Mouse (Mus musculus) kidney, adult 2 months (tissue): ENCODE data around the gene Hp1bp3. TPM values are rescaled to one million over a fixed set of nuclear protein-coding genes. Genes with fewer than 3 reads are reported as not detected.

ENCODE experiments used
- DNase-seq: peaks from one replicate; pipeline ENCODE4 v3.0.0; 2021
- H3K27ac ChIP-seq: fragments of 200-500 bp; 2 replicates; pipeline ENCODE4 v1.5.1; 2012; ENCODE audit warnings: low read depth, low read length, control low read depth, inconsistent platforms; ENCODE audit not compliant: insufficient read depth
- H3K27me3 ChIP-seq: fragments of 200-500 bp; replicated peaks from 2 replicates; pipeline ENCODE4 v1.6.1; 2012; ENCODE audit warnings: mild to moderate bottlenecking, moderate library complexity, low read length, inconsistent platforms; ENCODE audit not compliant: control insufficient read depth, insufficient read depth
- H3K36me3 ChIP-seq: fragments of 200-500 bp; 2 replicates; pipeline ENCODE4 v1.6.1; 2012; ENCODE audit warnings: mild to moderate bottlenecking, moderate library complexity, low read length, inconsistent platforms; ENCODE audit not compliant: control insufficient read depth, insufficient read depth
- H3K4me1 ChIP-seq: fragments of 200-500 bp; 2 replicates; pipeline ENCODE4 v1.6.1; 2011; ENCODE audit warnings: low read length; ENCODE audit not compliant: control insufficient read depth, insufficient read depth
- H3K4me3 ChIP-seq: fragments of 200-500 bp; 2 replicates; pipeline ENCODE4 v1.5.1; 2011; ENCODE audit warnings: mild to moderate bottlenecking, low read depth, low read length, control low read depth; ENCODE audit not compliant: insufficient read depth
- CTCF ChIP-seq: fragments of 200-500 bp; conservative IDR thresholded peaks from 2 replicates; pipeline ENCODE4 v1.5.1; 2011; ENCODE audit warnings: low read depth, mild to moderate bottlenecking, control low read depth, low read length, moderate library complexity, mixed read lengths; ENCODE audit not compliant: insufficient read depth, insufficient read length
- POLR2A ChIP-seq: fragments of 200-500 bp; IDR thresholded peaks from one replicate; pipeline ENCODE4 v1.6.1; 2011; ENCODE audit warnings: low read depth, low read length, control low read depth
- WGBS: fragments of 180-500 bp; shearing (Covaris S2); methylation state at CpG from one replicate; pipeline ENCODE4 v1.1.7; 2018; 5-methylcytosine and 5-hydroxymethylcytosine counted together
- polyA plus RNA-seq: library from polyadenylated mRNA; depleted of rRNA; stranded (reverse); fragments of >200 nt; gene quantifications from 2 replicates; pipeline ENCODE4 v1.2.3, GENCODE M21; 2012

Gene Hp1bp3
- polyA plus RNA-seq, 1 experiment = 59.5 TPM

DNA sequence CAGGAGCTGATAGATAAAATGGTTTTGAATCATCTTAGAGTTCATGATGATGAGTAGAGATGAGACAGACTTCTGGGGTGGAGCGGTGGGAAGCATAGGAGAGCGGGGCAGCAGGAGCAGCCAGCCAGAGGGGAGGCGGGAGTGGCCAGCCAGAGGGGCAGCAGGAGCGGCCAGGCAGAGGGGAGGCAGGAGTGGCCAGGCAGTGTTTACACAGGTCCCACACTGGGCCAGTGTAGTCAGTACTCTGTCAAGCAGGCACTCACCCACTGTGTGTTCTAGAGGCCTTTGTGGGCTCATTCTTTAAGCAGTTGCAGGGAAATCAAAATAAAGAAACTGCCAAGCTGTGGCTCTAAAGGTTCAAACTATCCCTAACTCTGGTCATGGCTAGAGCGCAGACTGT is 32.0 kb upstream of the Hp1bp3 start:
- H3K27me3 ChIP-seq = no peaks in the 10 kb centered on the region
- no peaks in the 10 kb centered on the region for H3K4me1 ChIP-seq
- no peak for DNase-seq
- 93% methylated on average over 5 of the region's 5 CpGs for WGBS
- peaks cover 7% of the 10 kb centered on the region for H3K36me3 ChIP-seq
- TF ChIP-seq CTCF (no peak), POLR2A (no peak)
- H3K4me3 ChIP-seq = no peak overlapping the region
- H3K27ac ChIP-seq = no peak overlapping the region

DNA sequence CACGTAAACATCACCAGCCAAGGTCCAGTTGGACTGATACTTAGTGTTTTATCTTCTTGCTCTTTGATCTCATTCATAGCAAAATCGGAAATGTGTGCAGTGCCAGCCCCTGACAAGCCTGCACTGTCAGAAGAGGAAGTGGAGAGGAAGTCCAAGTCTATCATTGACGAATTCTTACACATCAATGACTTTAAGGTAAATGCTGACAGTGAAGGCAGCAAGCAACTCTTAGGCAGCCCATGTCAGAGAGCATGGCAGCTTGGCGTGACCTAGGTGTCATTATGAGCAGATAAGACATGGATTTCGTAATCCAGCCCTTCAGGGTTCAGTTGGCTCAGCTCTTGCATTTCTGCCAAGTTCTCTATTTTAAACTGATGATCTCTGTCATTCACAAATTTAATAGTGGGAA is 31.5 kb upstream of the Hp1bp3 start:
- Histone ChIP-seq H3K27me3 (no peaks in the 10 kb centered on the region), H3K36me3 (peaks cover 7% of the 10 kb centered on the region), H3K27ac (no peak overlapping the region), H3K4me3 (no peak overlapping the region), H3K4me1 (no peaks in the 10 kb centered on the region)
- DNase-seq = no peak
- no peak for TF ChIP-seq CTCF
- TF ChIP-seq POLR2A = no peak
- 63% methylated on average over 5 of the region's 5 CpGs for WGBS

DNA sequence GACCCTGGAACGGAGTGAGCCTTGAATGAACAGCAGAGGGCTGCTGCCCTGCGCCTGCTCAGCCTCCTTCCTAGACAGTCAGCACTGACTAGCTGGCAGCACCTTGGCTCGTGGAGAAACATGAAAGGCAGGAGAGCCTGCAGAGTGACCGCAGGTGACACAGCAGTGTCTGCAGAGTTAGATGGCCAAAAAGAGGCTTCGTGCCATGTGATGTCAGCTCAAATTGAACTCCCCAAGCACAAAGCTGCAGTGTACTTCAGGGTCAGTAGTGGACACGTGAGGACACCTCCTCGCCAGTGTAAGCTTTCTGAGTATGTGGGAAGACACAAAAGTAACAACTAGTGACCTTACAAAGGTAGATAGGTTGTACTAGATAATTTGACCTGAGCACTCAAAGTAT is 30.1 kb upstream of the Hp1bp3 start:
- Histone ChIP-seq H3K36me3 (peaks cover 4% of the 10 kb centered on the region), H3K4me1 (no peaks in the 10 kb centered on the region), H3K27me3 (no peaks in the 10 kb centered on the region), H3K4me3 (no peak overlapping the region), H3K27ac (no peak overlapping the region)
- TF ChIP-seq CTCF = no peak
- no peak for TF ChIP-seq POLR2A
- WGBS = 90% methylated on average over 7 of the region's 7 CpGs
- no peak for DNase-seq

DNA sequence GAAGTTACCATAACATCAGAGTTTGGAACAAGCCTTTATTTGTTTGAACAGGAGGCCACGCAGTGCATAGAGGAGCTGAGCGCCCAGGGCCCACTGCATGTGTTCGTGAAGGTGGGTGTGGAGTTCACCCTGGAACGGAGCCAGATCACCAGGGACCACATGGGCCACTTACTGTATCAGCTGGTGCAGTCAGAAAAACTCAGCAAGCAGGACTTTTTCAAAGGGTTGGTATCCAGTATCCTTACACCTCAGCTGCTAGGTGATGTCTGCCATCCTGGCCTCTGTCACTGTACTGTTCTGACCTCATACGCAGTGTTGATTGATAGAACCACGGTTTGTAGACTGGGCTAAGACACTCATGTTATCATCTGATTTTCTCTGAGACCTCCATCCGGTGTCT is 28.1 kb upstream of the Hp1bp3 start:
- no peak for TF ChIP-seq POLR2A
- TF ChIP-seq CTCF = no peak
- WGBS = 86% methylated on average over 7 of the region's 7 CpGs
- Histone ChIP-seq H3K36me3 (peaks cover 6% of the 10 kb centered on the region), H3K27me3 (no peaks in the 10 kb centered on the region), H3K27ac (no peak overlapping the region), H3K4me3 (no peak overlapping the region), H3K4me1 (no peaks in the 10 kb centered on the region)
- DNase-seq = no peak

DNA sequence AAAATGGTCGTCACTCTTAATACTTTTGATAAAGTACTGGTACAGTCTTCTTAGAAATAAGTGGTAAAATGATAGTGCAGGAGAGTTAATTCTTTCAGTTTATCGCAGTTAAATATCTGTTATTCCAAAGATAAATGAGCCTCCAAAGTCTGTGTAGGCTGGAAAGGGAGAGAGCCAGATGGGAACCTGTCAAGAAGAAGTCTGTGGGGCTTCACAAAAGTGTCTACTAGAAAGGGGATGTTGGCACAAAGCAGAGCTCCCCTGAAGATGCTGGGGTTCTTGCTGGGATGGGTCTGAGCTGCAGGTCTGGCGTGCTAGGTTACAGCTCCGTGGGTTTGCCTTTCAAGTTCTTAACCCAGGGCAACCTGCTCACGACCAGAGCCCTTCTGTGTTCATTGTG is 23.5 kb upstream of the Hp1bp3 start:
- TF ChIP-seq POLR2A = no peak
- no peak for TF ChIP-seq CTCF
- DNase-seq = no peak
- no peak overlapping the region for H3K4me3 ChIP-seq
- WGBS = 87% methylated on average over 5 of the region's 5 CpGs
- H3K27me3 ChIP-seq = no peaks in the 10 kb centered on the region
- peaks cover 6% of the 10 kb centered on the region for H3K36me3 ChIP-seq
- no peak overlapping the region for H3K27ac ChIP-seq
- no peaks in the 10 kb centered on the region for H3K4me1 ChIP-seq

DNA sequence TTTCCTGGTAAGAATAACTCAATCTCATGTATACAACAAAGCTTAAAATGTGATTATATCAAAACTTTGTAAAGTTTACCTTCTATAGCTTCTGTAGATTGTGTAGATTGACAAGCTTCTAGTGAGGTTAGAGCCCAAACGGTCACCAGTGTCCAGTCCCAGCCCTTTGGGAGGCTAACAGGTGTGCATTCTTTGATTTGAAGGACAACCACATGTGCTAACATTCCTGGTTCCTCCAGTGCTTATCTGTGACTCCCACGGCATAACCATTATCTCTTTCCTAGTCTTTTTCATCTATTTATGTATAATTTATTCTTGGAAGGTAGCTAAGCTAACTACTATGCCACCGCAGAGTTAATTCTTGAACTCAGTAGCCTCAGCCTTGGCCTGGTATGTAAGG is 15.3 kb upstream of the Hp1bp3 start:
- H3K4me1 ChIP-seq = no peaks in the 10 kb centered on the region
- WGBS = 85% methylated on average over 3 of the region's 3 CpGs
- H3K27me3 ChIP-seq = no peaks in the 10 kb centered on the region
- H3K27ac ChIP-seq = no peak overlapping the region
- peaks cover 18% of the 10 kb centered on the region for H3K36me3 ChIP-seq
- no peak overlapping the region for H3K4me3 ChIP-seq
- TF ChIP-seq CTCF = no peak
- no peak for TF ChIP-seq POLR2A
- no peak for DNase-seq

DNA sequence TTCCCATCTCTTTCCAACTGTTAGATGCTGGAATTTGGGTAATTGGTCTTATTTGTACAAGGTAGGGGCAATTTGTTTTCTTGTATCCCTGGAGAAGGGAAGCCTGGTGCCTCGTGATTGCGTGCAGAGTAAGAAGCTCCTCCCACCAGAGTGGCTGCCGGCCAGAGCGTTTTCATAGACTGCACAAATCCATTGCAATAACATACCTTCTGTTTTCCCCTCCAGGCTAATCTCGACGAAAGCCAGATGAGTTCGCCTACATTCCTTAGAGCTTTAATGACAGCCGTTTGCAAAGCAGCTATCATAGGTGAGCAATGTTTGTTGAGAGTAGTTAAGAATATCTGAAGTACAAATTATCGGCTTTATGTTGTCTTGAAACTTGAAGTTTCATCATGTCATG is 14.4 kb upstream of the Hp1bp3 start:
- H3K27me3 ChIP-seq = no peaks in the 10 kb centered on the region
- H3K27ac ChIP-seq = no peak overlapping the region
- WGBS = 73% methylated on average over 9 of the region's 9 CpGs
- no peak overlapping the region for H3K4me3 ChIP-seq
- no peak for TF ChIP-seq POLR2A
- no peak for TF ChIP-seq CTCF
- H3K36me3 ChIP-seq = peaks cover 20% of the 10 kb centered on the region
- no peak for DNase-seq
- H3K4me1 ChIP-seq = no peaks in the 10 kb centered on the region

DNA sequence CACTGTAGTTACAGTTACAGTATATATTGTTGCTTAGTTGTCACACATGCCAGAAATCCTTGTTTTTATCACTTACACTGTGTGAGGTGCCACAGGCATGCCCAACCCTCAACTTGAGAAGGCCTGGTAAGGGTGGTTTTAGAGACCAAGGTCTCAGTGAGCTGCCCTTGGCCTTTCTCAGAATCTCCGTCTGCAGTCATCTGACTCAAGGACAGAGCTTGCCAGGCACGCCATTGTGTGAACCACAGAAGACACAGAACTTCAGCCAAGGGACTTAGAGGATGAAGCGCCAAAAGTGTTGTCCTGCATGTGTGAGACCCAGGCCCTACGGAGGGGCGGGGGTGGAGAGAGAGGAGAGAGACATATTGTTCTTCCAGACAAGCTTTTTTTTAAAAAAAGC is 6.0 kb upstream of the Hp1bp3 start:
- peaks cover 2% of the 10 kb centered on the region; the same call in 1 of the 2 replicates for H3K36me3 ChIP-seq
- no peak overlapping the region for H3K27ac ChIP-seq
- no peak overlapping the region for H3K4me3 ChIP-seq
- no peaks in the 10 kb centered on the region for H3K27me3 ChIP-seq
- no peaks in the 10 kb centered on the region for H3K4me1 ChIP-seq
- TF ChIP-seq POLR2A (no peak), CTCF (no peak)
- DNase-seq = no peak
- WGBS = 94% methylated on average over 5 of the region's 5 CpGs
